Mouse (Mus musculus) liver, adult 2 months (tissue): ENCODE measurements at regions not wholly inside any gene's neighbourhood (a gene's known extent, or its start where the extent isn't known, plus 50 kb on each side); places are given as distances from the start of the nearest gene placed in this dataset.

Source experiments
- CTCF ChIP-seq: fragments of 200-500 bp; IDR thresholded peaks from 2 replicates; pipeline ENCODE4 v1.5.1; 2011; ENCODE audit warnings: low read depth, low read length, control low read depth
- POLR2A ChIP-seq: fragments of 200-500 bp; IDR thresholded peaks from 2 replicates; pipeline ENCODE4 v1.6.1; 2011; ENCODE audit warnings: low read length, control low read depth; ENCODE audit not compliant: insufficient read depth; ENCODE audit errors: extremely low read depth

- TF ChIP-seq CTCF (no peak), POLR2A (no peak)
Observed at GRCm38 (mm10) chr12:27653541-27653940, 311.2 kb upstream of the Sox11 start.
